Mouse (Mus musculus): ENCODE measurements at regions not wholly inside any gene's neighbourhood (a gene's known extent, or its start where the extent isn't known, plus 50 kb on each side); places are given as distances from the start of the nearest gene placed in this dataset.

DNA sequence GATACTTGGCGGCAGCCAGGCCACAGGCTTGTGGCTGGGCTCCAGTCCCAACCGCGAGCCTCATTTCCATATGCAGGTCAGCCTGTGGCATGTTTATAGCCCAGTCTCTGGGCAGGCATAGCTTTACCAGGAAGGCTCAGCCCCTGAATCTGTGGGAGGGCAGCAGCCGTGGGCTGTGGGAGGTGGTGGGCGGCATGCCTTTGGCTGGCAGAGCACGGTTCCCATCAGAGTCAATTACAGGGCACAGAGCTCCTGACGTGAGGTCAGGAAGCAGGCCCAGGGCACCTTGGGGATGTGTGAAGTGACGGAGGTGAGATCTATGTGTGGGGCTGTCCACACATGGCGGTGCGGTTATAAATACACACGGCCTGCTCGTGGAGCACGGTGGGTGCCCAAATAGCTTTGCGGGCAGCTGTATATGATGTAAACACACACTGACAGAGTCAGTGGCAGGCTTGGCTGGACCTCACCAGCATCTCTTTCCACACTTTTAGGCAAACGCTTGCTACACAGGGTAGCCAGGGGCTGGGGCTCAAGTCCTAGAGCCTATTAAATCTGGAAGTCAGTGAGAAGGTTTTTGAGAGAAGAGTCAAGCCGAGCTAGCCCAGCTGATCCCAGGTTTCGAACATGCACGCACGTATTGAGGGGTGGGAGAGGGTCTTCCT is 71.8 kb downstream of the Gm525 start:
- DNase-seq = no peak

DNA sequence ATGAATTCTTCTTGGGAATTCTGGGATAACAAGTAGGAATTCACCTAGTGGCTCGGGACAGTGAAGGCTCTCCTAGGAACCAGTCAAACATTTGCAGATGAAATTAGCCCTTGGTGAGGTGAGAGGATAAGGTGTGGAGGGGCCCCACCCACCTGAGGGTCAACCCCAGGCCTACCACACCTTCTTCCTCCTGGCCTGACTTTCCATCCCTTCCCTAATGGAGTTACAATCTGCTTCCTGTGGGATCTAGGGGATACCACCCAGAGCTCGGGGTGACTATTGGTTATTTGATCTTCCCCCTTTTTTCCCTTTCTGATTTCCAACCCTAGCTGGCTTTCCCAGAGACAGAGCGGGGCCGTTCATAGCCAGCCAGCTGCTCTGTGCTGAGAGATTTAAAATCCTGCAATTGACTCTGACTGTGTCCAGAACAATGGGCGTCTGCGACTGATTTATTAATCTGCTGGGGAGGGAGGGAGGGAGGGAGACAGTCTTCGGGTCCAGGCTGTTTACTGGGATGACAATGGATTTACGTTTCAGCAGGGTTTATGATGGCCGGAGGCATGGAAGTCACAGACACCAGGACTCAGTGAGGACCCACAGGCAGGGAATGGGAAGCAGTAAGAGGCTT is 69.0 kb downstream of the Gm525 start:
- DNase-seq = no peak
